Mouse (Mus musculus): ENCODE results near the gene Slc17a9.

DNA sequence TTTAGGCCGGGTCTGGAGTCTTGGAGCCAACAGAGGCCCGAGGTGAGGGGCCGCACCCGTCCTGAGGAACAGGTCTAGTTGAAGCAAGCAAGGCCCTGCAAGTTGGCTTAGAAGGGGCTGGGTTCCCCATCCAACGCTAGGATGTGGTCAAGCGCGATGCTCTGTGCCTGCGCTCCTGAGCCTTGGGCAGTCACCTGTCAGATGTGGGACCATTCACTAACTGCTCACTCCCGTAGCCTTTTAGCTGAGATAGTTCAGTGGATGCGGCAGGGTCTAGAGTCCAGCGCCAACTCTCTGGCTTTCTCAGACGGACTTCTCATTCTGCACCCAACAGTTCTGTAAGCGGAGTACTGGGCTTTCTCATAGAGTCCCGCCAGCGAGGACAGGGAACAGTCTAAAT lies 50.6 kb downstream of the Slc17a9 start:
- TF ChIP-seq GATA1 (IDR thresholded peaks at IDR 0.05; ENCODE audit: low read length) (no peak), TAL1 (IDR thresholded peaks at IDR 0.05; ENCODE audit: low read length) (no peak)
